Mouse (Mus musculus): Measurements from ENCODE around the gene Nuak2. TPM values are rescaled to one million over a fixed set of nuclear protein-coding genes. Genes with fewer than 3 reads are reported as not detected.
"Not testable (repeated sequence)": the region's sequence is repeated elsewhere in the genome, so short reads cannot be mapped to it uniquely, and the experiment has no call there.

Nuak2 gene
- total RNA-seq, 2 experiments from 2014 or later, result 3.6 to 5.4 TPM

- DNase-seq, result peak; percentile 66 to 68
Measured at GRCm38 (mm10) chr1:132346134-132346851, 30.4 kb downstream of the Nuak2 start.

GRCm38 (mm10) chr1:132346951-132347350 is 31.0 kb downstream of the Nuak2 start:
- intact Hi-C loops (cut with DNase I), result no loop called here
- DNase-seq, result no peak

More at GRCm38 (mm10) chr1:132346134-132346851, 30.4 kb downstream of the Nuak2 start:
- intact Hi-C loops (cut with DNase I), result no loop called here

- intact Hi-C loops (cut with DNase I), result no loop called here
- DNase-seq, result no peak
Measured at GRCm38 (mm10) chr1:132348401-132348800, 32.5 kb downstream of the Nuak2 start.

GRCm38 (mm10) chr1:132349049-132349448 is 33.1 kb downstream of the Nuak2 start:
- intact Hi-C loops (cut with DNase I); DNase-seq: not testable (repeated sequence)

- intact Hi-C loops (cut with DNase I); DNase-seq: not testable (repeated sequence)
Measured at GRCm38 (mm10) chr1:132349601-132350000, 33.7 kb downstream of the Nuak2 start.

GRCm38 (mm10) chr1:132351058-132351457 is 35.1 kb downstream of the Nuak2 start:
- DNase-seq, result no peak
- intact Hi-C loops (cut with DNase I), result no loop called here

GRCm38 (mm10) chr1:132353389-132353788 is 37.5 kb downstream of the Nuak2 start:
- intact Hi-C loops (cut with DNase I), result loop anchor here (1.0 kb wide), 1 partner anchor 37 kb away; the partner anchor contains the start of gene Nuak2
- no peak for DNase-seq

- intact Hi-C loops (cut with DNase I), result loop anchor here (1.0 to 2.0 kb wide), 3 partner anchors 42 to 197 kb away; no protein-coding TSS in a partner anchor
- no peak for DNase-seq
Measured at GRCm38 (mm10) chr1:132354234-132354633, 38.3 kb downstream of the Nuak2 start.

- intact Hi-C loops (cut with DNase I), result loop anchor here (2.0 to 5.0 kb wide), 3 partner anchors 118 to 233 kb away; no protein-coding TSS in a partner anchor
- DNase-seq, result peak in 1 of 2 experiments; percentile 55
Measured at GRCm38 (mm10) chr1:132355162-132355601, 39.3 kb downstream of the Nuak2 start.

GRCm38 (mm10) chr1:132355841-132356242 is 39.9 kb downstream of the Nuak2 start:
- DNase-seq, result peak; percentile 87 to 92
- intact Hi-C loops (cut with DNase I), result loop anchor here (2.0 to 5.0 kb wide), 3 partner anchors 119 to 234 kb away; no protein-coding TSS in a partner anchor

GRCm38 (mm10) chr1:132356841-132357240 is 40.9 kb downstream of the Nuak2 start:
- intact Hi-C loops (cut with DNase I), result loop anchor here (5.0 kb wide), 1 partner anchor 235 kb away; no protein-coding TSS in a partner anchor
- no peak for DNase-seq

- intact Hi-C loops (cut with DNase I), result no loop called here
- DNase-seq, result no peak
Measured at GRCm38 (mm10) chr1:132361959-132362358, 46.0 kb downstream of the Nuak2 start.

GRCm38 (mm10) chr1:132364388-132364787 is 48.5 kb downstream of the Nuak2 start:
- DNase-seq, result no peak
- intact Hi-C loops (cut with DNase I), result no loop called here

- DNase-seq, result peak in 1 of 2 experiments; percentile 43
- intact Hi-C loops (cut with DNase I), result no loop called here
Measured at GRCm38 (mm10) chr1:132364896-132365557, 49.1 kb downstream of the Nuak2 start.

- DNase-seq, result no peak
- intact Hi-C loops (cut with DNase I), result loop anchor here (2.0 kb wide), 4 partner anchors 25 to 229 kb away; partner anchors contain the start of genes Rbbp5 and Tmcc2
Measured at GRCm38 (mm10) chr1:132365645-132366044, 49.7 kb downstream of the Nuak2 start.

GRCm38 (mm10) chr1:132366235-132366634 is 50.3 kb downstream of the Nuak2 start:
- intact Hi-C loops (cut with DNase I), result loop anchor here (2.0 kb wide), 4 partner anchors 25 to 229 kb away; partner anchors contain the start of genes Rbbp5 and Tmcc2
- DNase-seq, result no peak

- intact Hi-C loops (cut with DNase I), result loop anchor here (2.0 kb wide), 4 partner anchors 24 to 228 kb away; partner anchors contain the start of genes Rbbp5 and Tmcc2
- DNase-seq, result no peak
Measured at GRCm38 (mm10) chr1:132366937-132367336, 51.0 kb downstream of the Nuak2 start.

GRCm38 (mm10) chr1:132367692-132368506 is 52.0 kb downstream of the Nuak2 start:
- intact Hi-C loops (cut with DNase I), result loop anchor here (2.0 kb wide), 4 partner anchors 23 to 227 kb away; partner anchors contain the start of genes Rbbp5 and Tmcc2

GRCm38 (mm10) chr1:132370681-132371173 is 54.8 kb downstream of the Nuak2 start:
- intact Hi-C loops (cut with DNase I), result no loop called here

More at GRCm38 (mm10) chr1:132367692-132368506, 52.0 kb downstream of the Nuak2 start:
- peak; percentile 85 to 92 for DNase-seq

More at GRCm38 (mm10) chr1:132370681-132371173, 54.8 kb downstream of the Nuak2 start:
- DNase-seq, result peak; percentile 59 to 67

All from heart, postnatal 14 days (tissue).